Mouse (Mus musculus) hindbrain, embryonic 15.5 days (tissue): Measurements from ENCODE around the gene Tfap2a. TPM values are rescaled to one million over a fixed set of nuclear protein-coding genes. Genes with fewer than 3 reads are reported as not detected.

Source experiments
- ATAC-seq: fragments of 200-750 bp; cut with Nextera tagmentation; 2 replicates; pipeline ENCODE4 v1.8.0; 2017; ENCODE audit warnings: low read depth, moderate number of reproducible peaks, moderate TSS enrichment; ENCODE audit not compliant: low FRiP score
- H3K27ac ChIP-seq: fragments of 300-500 bp; sonication (generic); replicated peaks from 2 replicates; pipeline ENCODE4 v1.5.1; 2015; ENCODE audit warnings: mild to moderate bottlenecking, inconsistent platforms
- H3K27me3 ChIP-seq: fragments of 300-500 bp; sonication (generic); 2 replicates; pipeline ENCODE4 v1.6.1; 2015; ENCODE audit warnings: control low read depth, inconsistent platforms
- H3K36me3 ChIP-seq: fragments of 300-500 bp; sonication (generic); 2 replicates; pipeline ENCODE4 v1.6.1; 2015; ENCODE audit warnings: control low read depth, inconsistent platforms
- H3K4me1 ChIP-seq: fragments of 300-500 bp; sonication (generic); replicated peaks from 2 replicates; pipeline ENCODE4 v1.6.1; 2015; ENCODE audit warnings: control low read depth, inconsistent platforms
- H3K4me2 ChIP-seq: fragments of 300-500 bp; sonication (generic); 2 replicates; pipeline ENCODE4 v1.6.1; 2015; ENCODE audit warnings: moderate library complexity, mild to moderate bottlenecking, inconsistent platforms
- H3K4me3 ChIP-seq: fragments of 300-500 bp; sonication (generic); 2 replicates; pipeline ENCODE4 v1.5.1; 2015; ENCODE audit warnings: mild to moderate bottlenecking, inconsistent platforms
- H3K9ac ChIP-seq: fragments of 300-500 bp; sonication (generic); 2 replicates; pipeline ENCODE4 v1.6.1; 2015; ENCODE audit warnings: inconsistent platforms
- H3K9me3 ChIP-seq: fragments of 300-500 bp; sonication (generic); 2 replicates; pipeline ENCODE4 v1.6.1; 2016; ENCODE audit warnings: control low read depth, inconsistent platforms
- WGBS: fragments of 180-500 bp; shearing (Covaris S2); methylation state at CpG from one replicate; pipeline ENCODE4 v1.1.7; 2015; 5-methylcytosine and 5-hydroxymethylcytosine counted together
- polyA plus RNA-seq: library from polyadenylated mRNA; unstranded; fragments of >200 nt; fragmentation: Nextera tagmentation; extraction: Ambion mirVana; gene quantifications from 2 replicates; pipeline ENCODE4 v1.2.1, GENCODE M21; 2015

Gene Tfap2a
- polyA plus RNA-seq, 1 experiment from 2014 or later: 11.5 TPM

DNA sequence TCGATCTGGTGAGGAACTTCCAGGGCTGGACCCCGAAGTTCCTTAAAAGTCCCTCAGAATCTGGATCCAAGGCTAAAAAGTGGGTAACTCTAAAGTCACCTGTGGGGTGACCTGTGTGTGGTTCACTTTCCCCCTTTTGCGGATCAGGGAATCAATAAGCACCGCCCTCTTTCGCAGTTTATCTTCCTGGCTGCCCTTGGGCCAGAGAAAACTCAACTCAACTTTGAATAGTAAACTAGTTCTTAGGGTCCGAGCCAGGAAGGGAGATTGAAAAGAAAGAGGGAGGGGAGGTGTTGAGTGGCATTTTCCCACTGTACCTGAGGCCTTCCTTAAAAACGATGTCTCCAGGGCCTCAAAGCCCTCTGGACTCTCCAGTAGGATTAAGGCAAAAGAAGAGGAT, 3.3 kb upstream of the Tfap2a start:
- no peak overlapping the region for H3K4me2 ChIP-seq
- peaks cover 89% of the 10 kb centered on the region for H3K27me3 ChIP-seq
- WGBS: 1% methylated on average over 7 of the region's 7 CpGs
- H3K4me3 ChIP-seq: no peak overlapping the region
- no peak overlapping the region for H3K27ac ChIP-seq
- ATAC-seq: no peak
- no peaks in the 10 kb centered on the region for H3K36me3 ChIP-seq
- H3K9ac ChIP-seq: no peak overlapping the region
- peaks cover 5% of the 10 kb centered on the region; the same call in 1 of the 2 replicates for H3K9me3 ChIP-seq
- peaks cover 19% of the 10 kb centered on the region for H3K4me1 ChIP-seq

- no peak overlapping the region for H3K4me3 ChIP-seq
- H3K9me3 ChIP-seq: peaks cover 3% of the 10 kb centered on the region; the same call in 1 of the 2 replicates
- H3K27me3 ChIP-seq: peaks cover 89% of the 10 kb centered on the region
- peaks cover 22% of the 10 kb centered on the region for H3K4me1 ChIP-seq
- H3K27ac ChIP-seq: no peak overlapping the region
- 2% methylated on average over 19 of the region's 19 CpGs for WGBS
- H3K4me2 ChIP-seq: no peak overlapping the region
- no peaks in the 10 kb centered on the region for H3K36me3 ChIP-seq
- H3K9ac ChIP-seq: no peak overlapping the region
- ATAC-seq: no peak
Observed at GRCm38 (mm10) chr13:40740727-40741360, 2.7 kb upstream of the Tfap2a start.

GRCm38 (mm10) chr13:40739901-40740300, 1.7 kb upstream of the Tfap2a start:
- Histone ChIP-seq H3K27me3 (peaks cover 88% of the 10 kb centered on the region), H3K9ac (no peak overlapping the region), H3K9me3 (no peaks in the 10 kb centered on the region; the same call in 1 of the 2 replicates), H3K4me3 (no peak overlapping the region), H3K4me2 (no peak overlapping the region), H3K36me3 (no peaks in the 10 kb centered on the region), H3K27ac (no peak overlapping the region), H3K4me1 (peaks cover 25% of the 10 kb centered on the region)
- 3% methylated on average over 10 of the region's 10 CpGs for WGBS
- no peak for ATAC-seq

DNA sequence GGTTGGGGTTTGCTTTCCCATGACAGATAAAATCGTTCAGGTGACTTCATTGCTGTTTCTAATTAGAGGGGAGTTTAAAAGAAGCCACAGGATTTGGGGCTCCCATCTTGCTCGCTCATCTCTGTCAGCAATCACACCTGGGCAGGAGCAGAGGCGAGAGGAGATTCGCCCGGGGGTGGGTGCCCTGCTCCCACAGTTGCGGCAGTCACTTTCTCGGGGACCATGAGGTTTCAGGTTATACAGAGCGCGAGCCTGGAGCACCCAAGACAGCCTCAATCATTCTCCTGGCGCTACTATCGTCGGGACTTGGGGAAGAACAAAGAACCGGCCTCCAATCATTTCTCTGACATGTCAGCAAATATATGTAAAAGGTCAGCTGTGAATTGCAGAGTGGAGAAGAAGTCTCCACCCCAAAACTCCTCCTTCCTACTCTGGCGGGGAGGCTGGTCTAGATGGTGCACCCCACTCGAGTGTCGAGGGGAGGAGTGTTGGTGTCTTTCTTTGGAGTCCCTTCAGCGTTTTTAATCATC, 1.0 kb upstream of the Tfap2a start:
- peaks cover 83% of the 10 kb centered on the region for H3K27me3 ChIP-seq
- WGBS: under 1% methylated on average over 17 of the region's 17 CpGs
- H3K36me3 ChIP-seq: no peaks in the 10 kb centered on the region
- ATAC-seq: no peak
- no peaks in the 10 kb centered on the region; the same call in 1 of the 2 replicates for H3K9me3 ChIP-seq
- H3K4me1 ChIP-seq: peaks cover 27% of the 10 kb centered on the region
- H3K4me3 ChIP-seq: no peak overlapping the region
- no peak overlapping the region for H3K27ac ChIP-seq
- no peak overlapping the region for H3K9ac ChIP-seq
- H3K4me2 ChIP-seq: no peak overlapping the region

GRCm38 (mm10) chr13:40737761-40738160, 415 bp downstream of the Tfap2a start:
- H3K36me3 ChIP-seq: no peaks in the 10 kb centered on the region
- peak overlapping the region; percentile 11; the same call in 1 of the 2 replicates for H3K4me3 ChIP-seq
- peaks cover 76% of the 10 kb centered on the region for H3K27me3 ChIP-seq
- 0% methylated on average over 19 of the region's 22 CpGs for WGBS
- H3K27ac ChIP-seq: no peak overlapping the region
- H3K4me2 ChIP-seq: peak overlapping the region; percentile 41
- H3K4me1 ChIP-seq: peaks cover 36% of the 10 kb centered on the region
- H3K9me3 ChIP-seq: no peaks in the 10 kb centered on the region; the same call in 1 of the 2 replicates
- H3K9ac ChIP-seq: no peak overlapping the region
- no peak for ATAC-seq

GRCm38 (mm10) chr13:40737099-40737498, 1.1 kb downstream of the Tfap2a start:
- Histone ChIP-seq H3K4me2 (no peak overlapping the region), H3K9ac (no peak overlapping the region), H3K27ac (no peak overlapping the region), H3K36me3 (no peaks in the 10 kb centered on the region), H3K4me1 (peaks cover 36% of the 10 kb centered on the region), H3K9me3 (no peaks in the 10 kb centered on the region; the same call in 1 of the 2 replicates), H3K27me3 (peaks cover 71% of the 10 kb centered on the region), H3K4me3 (no peak overlapping the region)
- no peak for ATAC-seq
- 7% methylated on average over 15 of the region's 15 CpGs for WGBS

DNA sequence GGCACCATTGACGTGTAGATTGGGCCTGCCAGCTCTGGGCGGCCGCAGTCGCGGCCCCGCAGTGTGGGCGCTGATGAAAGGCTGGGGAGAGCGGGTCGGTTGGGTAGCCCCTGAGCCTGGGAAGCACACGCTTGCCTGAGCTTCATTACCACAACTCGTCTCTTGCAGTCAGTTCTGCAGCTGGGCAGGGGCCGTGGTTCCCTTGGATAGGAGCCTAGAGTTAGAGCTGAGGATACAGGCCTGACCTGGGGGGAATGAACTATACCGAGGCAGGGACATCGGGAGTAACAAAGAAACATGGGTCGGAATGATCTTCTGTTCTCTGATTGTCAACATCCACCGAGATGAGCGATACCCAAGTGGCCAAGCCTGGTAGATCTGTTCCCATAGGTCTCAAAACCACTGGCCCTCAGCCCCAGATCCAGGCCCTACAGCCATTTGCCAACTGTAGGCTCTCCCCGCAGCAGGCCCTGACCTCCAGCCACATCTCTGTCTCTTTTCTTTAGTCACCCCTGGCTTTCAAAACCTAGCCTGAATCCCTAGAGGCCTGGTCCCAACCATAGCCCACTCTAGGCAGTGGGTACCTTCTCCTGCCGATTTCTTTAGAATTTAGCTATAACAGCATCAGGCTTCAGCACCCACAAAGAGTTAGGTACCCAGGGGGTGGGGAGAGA, 1.9 kb downstream of the Tfap2a start:
- 10% methylated on average over 19 of the region's 19 CpGs for WGBS
- Histone ChIP-seq H3K4me2 (peak overlapping the region; percentile 32; the same call in 1 of the 2 replicates), H3K9ac (no peak overlapping the region), H3K36me3 (no peaks in the 10 kb centered on the region), H3K9me3 (no peaks in the 10 kb centered on the region; the same call in 1 of the 2 replicates), H3K4me1 (peaks cover 38% of the 10 kb centered on the region), H3K27ac (no peak overlapping the region), H3K27me3 (peaks cover 70% of the 10 kb centered on the region), H3K4me3 (peak overlapping the region; percentile 8; the same call in 1 of the 2 replicates)
- ATAC-seq: no peak

DNA sequence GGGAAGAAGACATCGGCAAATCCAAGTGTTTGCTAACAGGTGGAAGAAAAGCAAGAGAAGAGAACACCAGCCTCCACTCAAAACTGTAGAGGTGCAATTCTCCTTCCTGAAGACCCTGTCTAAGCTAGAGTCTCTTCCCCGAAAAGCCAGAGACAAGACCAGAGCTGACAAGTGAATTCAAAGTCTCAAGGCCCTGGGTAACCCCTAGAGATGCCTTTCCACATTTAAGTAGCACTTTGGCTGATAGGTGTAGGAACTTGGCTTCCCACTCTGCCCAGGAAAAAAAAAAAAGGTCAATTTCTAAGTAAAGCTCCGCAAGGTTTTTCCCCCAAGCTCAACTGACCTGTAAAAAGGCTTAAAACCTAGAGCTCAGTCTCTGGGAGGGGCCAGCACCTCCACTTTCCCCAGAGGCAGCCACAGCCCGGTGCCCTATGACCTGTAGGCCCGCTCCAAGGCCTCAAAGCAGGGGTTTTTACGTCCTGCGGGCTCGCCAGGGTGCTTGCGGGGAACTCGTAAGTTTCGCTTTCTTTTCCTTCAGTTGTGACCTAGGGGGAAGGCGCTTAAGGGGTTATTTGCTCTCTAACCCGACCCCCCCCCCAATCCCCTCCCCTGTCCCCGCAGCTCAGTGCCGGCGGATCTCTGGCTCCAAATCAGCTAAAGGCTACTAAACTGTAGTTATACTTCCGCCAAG, 2.6 kb downstream of the Tfap2a start:
- Histone ChIP-seq H3K36me3 (no peaks in the 10 kb centered on the region), H3K9me3 (no peaks in the 10 kb centered on the region; the same call in 1 of the 2 replicates), H3K27ac (no peak overlapping the region), H3K4me2 (peak overlapping the region; percentile 32), H3K9ac (no peak overlapping the region), H3K4me3 (peak overlapping the region; percentile 8; the same call in 1 of the 2 replicates), H3K4me1 (peaks cover 44% of the 10 kb centered on the region), H3K27me3 (peaks cover 70% of the 10 kb centered on the region)
- no peak for ATAC-seq
- 9% methylated on average over 17 of the region's 17 CpGs for WGBS

- Histone ChIP-seq H3K4me3 (peak overlapping the region; percentile 48), H3K4me1 (peaks cover 46% of the 10 kb centered on the region), H3K27me3 (peaks cover 61% of the 10 kb centered on the region), H3K27ac (no peak overlapping the region), H3K4me2 (peak overlapping the region; percentile 60), H3K9me3 (no peaks in the 10 kb centered on the region), H3K36me3 (no peaks in the 10 kb centered on the region), H3K9ac (no peak overlapping the region)
- whole genome bisulfite sequencing: under 1% methylated on average over 33 of the region's 33 CpGs
- ATAC-seq: no peak
Observed at GRCm38 (mm10) chr13:40734316-40734965, 3.7 kb downstream of the Tfap2a start.

- Histone ChIP-seq H3K9ac (0 out of 2 replicates have a peak overlapping the region, but pooled peaks have one; percentile 2), H3K36me3 (no peaks in the 10 kb centered on the region), H3K4me1 (peaks cover 46% of the 10 kb centered on the region), H3K9me3 (no peaks in the 10 kb centered on the region), H3K4me2 (peak overlapping the region; percentile 60), H3K27me3 (peaks cover 55% of the 10 kb centered on the region), H3K4me3 (peak overlapping the region; percentile 48), H3K27ac (no peak overlapping the region)
- 0% methylated on average over 36 of the region's 38 CpGs for WGBS
- peak; percentile 42; the same call in 1 of the 2 replicates for ATAC-seq
Observed at GRCm38 (mm10) chr13:40733542-40734151, 4.5 kb downstream of the Tfap2a start.
